Mouse (Mus musculus) T-helper 1 cell (primary cell): ENCODE data around the gene BC049715.
"Not testable (repeated sequence)": the region's sequence is repeated elsewhere in the genome, so short reads cannot be mapped to it uniquely, and the experiment has no call there.

ENCODE experiments used
- in situ Hi-C: fragments of 300-600 bp; cut with MboI, MseI; formaldehyde crosslinking; loops from one replicate; pipeline ENCODE4 v1.15.1; 2025; ENCODE audit warnings: high pct_unique_total_duplicates

Gene BC049715

GRCm38 (mm10) chr6:136848971-136849370 is 21.5 kb downstream of the BC049715 start:
- in situ Hi-C loops, result loop anchor here (5.0 to 10.0 kb wide), 2 partner anchors 63 to 136 kb away; no protein-coding TSS in a partner anchor

GRCm38 (mm10) chr6:136850267-136850666 is 22.8 kb downstream of the BC049715 start:
- in situ Hi-C loops, result no loop called here

GRCm38 (mm10) chr6:136852348-136852747 is 24.9 kb downstream of the BC049715 start:
- in situ Hi-C loops, result no loop called here

GRCm38 (mm10) chr6:136852762-136853161 is 25.3 kb downstream of the BC049715 start:
- in situ Hi-C loops, result no loop called here

- in situ Hi-C loops, result no loop called here
Observed at GRCm38 (mm10) chr6:136854361-136854781, 26.9 kb downstream of the BC049715 start.

- in situ Hi-C loops, result no loop called here
Observed at GRCm38 (mm10) chr6:136855183-136855582, 27.8 kb downstream of the BC049715 start.

- in situ Hi-C loops, result no loop called here
Observed at GRCm38 (mm10) chr6:136856071-136856636, 28.7 kb downstream of the BC049715 start.

GRCm38 (mm10) chr6:136857186-136857872 is 29.9 kb downstream of the BC049715 start, which contains the start of gene Art4:
Gene Art4 (minus strand): TSS chr6:136857733.
- in situ Hi-C loops, result no loop called here

GRCm38 (mm10) chr6:136857873-136858260 is 30.4 kb downstream of the BC049715 start:
- in situ Hi-C loops, result no loop called here

GRCm38 (mm10) chr6:136858420-136858819 is 31.0 kb downstream of the BC049715 start:
- in situ Hi-C loops, result no loop called here

GRCm38 (mm10) chr6:136861020-136861419 is 33.6 kb downstream of the BC049715 start:
- in situ Hi-C loops, result no loop called here

- in situ Hi-C loops, result no loop called here
Observed at GRCm38 (mm10) chr6:136865360-136865759, 37.9 kb downstream of the BC049715 start.

- in situ Hi-C loops, result no loop called here
Observed at GRCm38 (mm10) chr6:136866150-136866549, 38.7 kb downstream of the BC049715 start.

GRCm38 (mm10) chr6:136868921-136869320 is 41.5 kb downstream of the BC049715 start:
- in situ Hi-C loops, result no loop called here

- in situ Hi-C loops, result no loop called here
Observed at GRCm38 (mm10) chr6:136874599-136874998, 47.2 kb downstream of the BC049715 start.

- in situ Hi-C loops, result no loop called here
Observed at GRCm38 (mm10) chr6:136875670-136876069, 48.2 kb downstream of the BC049715 start, which contains the start of gene Mgp. Gene Mgp (minus strand): TSS chr6:136875823.

- in situ Hi-C loops, result no loop called here
Observed at GRCm38 (mm10) chr6:136881678-136882077, 54.3 kb downstream of the BC049715 start.

- in situ Hi-C loops, result no loop called here
Observed at GRCm38 (mm10) chr6:136883431-136883915, 56.0 kb downstream of the BC049715 start.

GRCm38 (mm10) chr6:136883961-136884360 is 56.5 kb downstream of the BC049715 start:
- in situ Hi-C loops, result no loop called here

GRCm38 (mm10) chr6:136884766-136885165 is 57.3 kb downstream of the BC049715 start:
- in situ Hi-C loops, result not testable (repeated sequence)

- in situ Hi-C loops, result no loop called here
Observed at GRCm38 (mm10) chr6:136887854-136888253, 60.4 kb downstream of the BC049715 start.

GRCm38 (mm10) chr6:136889067-136889466 is 61.6 kb downstream of the BC049715 start:
- in situ Hi-C loops, result no loop called here

GRCm38 (mm10) chr6:136889554-136889953 is 62.1 kb downstream of the BC049715 start:
- in situ Hi-C loops, result no loop called here
